Mouse (Mus musculus) megakaryocyte, embryonic 14.5 days (primary cell): ENCODE results near the gene Pirt.

Source experiments
- FLI1 ChIP-seq: IDR thresholded peaks from 2 replicates; pipeline ENCODE4 v1.6.1; 2012; ENCODE audit warnings: low read length, inconsistent platforms, mixed read lengths
- GATA1 ChIP-seq: IDR thresholded peaks from 3 replicates; pipeline ENCODE4 v1.6.1; 2012; ENCODE audit warnings: mixed read lengths, low read length, inconsistent platforms, borderline replicate concordance

GRCm38 (mm10) chr11:66960797-66961196 is 49.0 kb downstream of the Pirt start:
- TF ChIP-seq GATA1 (no peak), FLI1 (no peak)
